Mouse (Mus musculus) megakaryocyte, embryonic 14.5 days (primary cell): ENCODE data around the gene Poc1a. TPM values are rescaled to one million over a fixed set of nuclear protein-coding genes. Genes with fewer than 3 reads are reported as not detected.

Experiments used
- H3K27me3 ChIP-seq: replicated peaks from 2 replicates; pipeline ENCODE3; 2012; ENCODE audit warnings: inconsistent platforms
- H3K36me3 ChIP-seq: replicated peaks from 2 replicates; pipeline ENCODE3; 2012; ENCODE audit warnings: low read length, inconsistent platforms, mixed read lengths
- H3K4me1 ChIP-seq: 2 replicates; pipeline ENCODE4 v1.6.1; 2012; ENCODE audit warnings: inconsistent platforms
- H3K4me3 ChIP-seq: replicated peaks from 2 replicates; pipeline ENCODE3; 2012; ENCODE audit warnings: moderate library complexity, mild to moderate bottlenecking, inconsistent platforms
- H3K9me3 ChIP-seq: 2 replicates; pipeline ENCODE4 v1.6.1; 2012; ENCODE audit warnings: inconsistent platforms
- FLI1 ChIP-seq: IDR thresholded peaks from 2 replicates; pipeline ENCODE4 v1.6.1; 2012; ENCODE audit warnings: low read length, inconsistent platforms, mixed read lengths
- GATA1 ChIP-seq: IDR thresholded peaks from 3 replicates; pipeline ENCODE4 v1.6.1; 2012; ENCODE audit warnings: mixed read lengths, low read length, inconsistent platforms, borderline replicate concordance
- polyA plus RNA-seq: library from polyadenylated mRNA; stranded (reverse); fragments of >175 nt; gene quantifications from 2 replicates; pipeline ENCODE4 v1.2.3, GENCODE M21; 2012; ENCODE audit warnings: low replicate concordance; ENCODE audit not compliant: insufficient read depth

The Poc1a gene
- polyA plus RNA-seq, 1 experiment, result 6.6 TPM

- TF ChIP-seq GATA1, result no peak
- no peak for TF ChIP-seq FLI1
- peaks cover 2% of the 10 kb centered on the region for H3K36me3 ChIP-seq
- H3K4me3 ChIP-seq, result no peak overlapping the region
- H3K9me3 ChIP-seq, result no peaks in the 10 kb centered on the region
- H3K4me1 ChIP-seq, result peaks cover 49% of the 10 kb centered on the region
- H3K27me3 ChIP-seq, result peaks cover 55% of the 10 kb centered on the region
Observed at GRCm38 (mm10) chr9:106356323-106356844, 75.5 kb downstream of the Poc1a start.

GRCm38 (mm10) chr9:106357167-106357566, 76.3 kb downstream of the Poc1a start:
- H3K36me3 ChIP-seq, result no peaks in the 10 kb centered on the region
- H3K4me1 ChIP-seq, result peaks cover 51% of the 10 kb centered on the region
- peaks cover 61% of the 10 kb centered on the region for H3K27me3 ChIP-seq
- TF ChIP-seq GATA1 (no peak), FLI1 (no peak)
- no peaks in the 10 kb centered on the region for H3K9me3 ChIP-seq
- no peak overlapping the region for H3K4me3 ChIP-seq

GRCm38 (mm10) chr9:106359297-106359696, 78.4 kb downstream of the Poc1a start:
- Histone ChIP-seq H3K27me3 (peaks cover 61% of the 10 kb centered on the region), H3K9me3 (no peaks in the 10 kb centered on the region), H3K4me3 (no peak overlapping the region), H3K36me3 (no peaks in the 10 kb centered on the region), H3K4me1 (peaks cover 38% of the 10 kb centered on the region)
- TF ChIP-seq FLI1 (no peak), GATA1 (no peak)

- Histone ChIP-seq H3K36me3 (no peaks in the 10 kb centered on the region), H3K4me3 (no peak overlapping the region), H3K9me3 (no peaks in the 10 kb centered on the region), H3K27me3 (peaks cover 63% of the 10 kb centered on the region), H3K4me1 (peaks cover 39% of the 10 kb centered on the region)
- TF ChIP-seq FLI1, result no peak
- TF ChIP-seq GATA1, result no peak
Observed at GRCm38 (mm10) chr9:106361140-106361539, 80.3 kb downstream of the Poc1a start.

DNA sequence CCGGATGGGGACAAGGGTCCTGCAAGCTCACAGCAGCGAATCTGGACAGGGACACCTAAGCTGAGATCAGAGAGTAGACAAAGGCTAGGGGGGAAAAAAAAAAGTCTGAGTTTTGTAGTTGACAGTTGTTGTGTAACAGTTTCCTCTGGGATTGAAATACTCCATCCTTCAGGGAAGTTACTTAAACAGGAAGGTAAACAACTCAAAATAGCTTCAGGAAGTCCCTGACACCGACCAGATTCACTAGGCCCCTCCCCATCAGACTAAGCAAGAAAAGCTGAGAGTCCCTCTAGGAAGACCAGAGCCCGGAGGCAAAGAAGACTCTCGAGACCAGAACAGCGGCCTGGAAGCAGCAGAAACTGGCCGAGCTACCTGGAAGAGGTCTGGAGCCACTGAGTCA, 84.5 kb downstream of the Poc1a start:
- no peak for TF ChIP-seq FLI1
- TF ChIP-seq GATA1, result no peak
- Histone ChIP-seq H3K4me3 (no peak overlapping the region), H3K4me1 (peaks cover 66% of the 10 kb centered on the region), H3K27me3 (peaks cover 54% of the 10 kb centered on the region), H3K9me3 (no peaks in the 10 kb centered on the region), H3K36me3 (no peaks in the 10 kb centered on the region)

- H3K4me3 ChIP-seq, result peak overlapping the region; percentile 92
- TF ChIP-seq FLI1 (no peak), GATA1 (no peak)
- H3K36me3 ChIP-seq, result peaks cover 5% of the 10 kb centered on the region
- H3K4me1 ChIP-seq, result peaks cover 72% of the 10 kb centered on the region
- no peaks in the 10 kb centered on the region for H3K9me3 ChIP-seq
- H3K27me3 ChIP-seq, result peaks cover 51% of the 10 kb centered on the region
Observed at GRCm38 (mm10) chr9:106366188-106366587, 85.3 kb downstream of the Poc1a start.

- Histone ChIP-seq H3K27me3 (peaks cover 50% of the 10 kb centered on the region), H3K4me3 (peak overlapping the region; percentile 92), H3K36me3 (peaks cover 7% of the 10 kb centered on the region), H3K4me1 (peaks cover 74% of the 10 kb centered on the region), H3K9me3 (no peaks in the 10 kb centered on the region)
- no peak for TF ChIP-seq GATA1
- TF ChIP-seq FLI1, result no peak
Observed at GRCm38 (mm10) chr9:106367001-106367400, 86.1 kb downstream of the Poc1a start.

DNA sequence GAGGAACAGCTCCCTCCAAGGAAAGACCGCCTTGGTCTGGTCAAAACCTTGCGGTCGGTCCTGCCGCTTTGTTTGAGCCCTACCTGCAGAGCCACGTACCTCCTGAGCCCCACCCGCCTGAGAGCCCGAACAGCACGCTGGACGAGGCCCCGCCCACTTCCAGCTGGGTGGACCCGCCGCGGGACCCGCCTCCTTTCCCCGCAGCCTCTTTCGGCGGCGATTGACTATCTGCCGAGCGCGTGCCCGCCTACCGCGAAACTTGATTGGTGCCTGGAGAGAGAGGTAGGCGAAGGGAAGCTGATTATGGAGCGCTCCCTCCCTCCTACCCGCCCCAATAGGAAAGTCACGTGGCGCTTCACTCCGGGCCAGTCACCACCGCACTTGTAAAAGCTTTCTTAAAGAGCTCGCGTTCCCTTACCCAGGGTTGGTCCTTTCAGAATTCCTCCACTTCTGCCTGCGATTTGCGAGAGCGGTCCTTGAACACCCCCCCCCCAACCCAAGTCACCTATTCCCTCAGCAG, 86.8 kb downstream of the Poc1a start:
- H3K4me3 ChIP-seq, result peak overlapping the region; percentile 92
- peaks cover 11% of the 10 kb centered on the region for H3K36me3 ChIP-seq
- no peaks in the 10 kb centered on the region for H3K9me3 ChIP-seq
- TF ChIP-seq FLI1 (no peak), GATA1 (no peak)
- peaks cover 79% of the 10 kb centered on the region for H3K4me1 ChIP-seq
- peaks cover 53% of the 10 kb centered on the region for H3K27me3 ChIP-seq

DNA sequence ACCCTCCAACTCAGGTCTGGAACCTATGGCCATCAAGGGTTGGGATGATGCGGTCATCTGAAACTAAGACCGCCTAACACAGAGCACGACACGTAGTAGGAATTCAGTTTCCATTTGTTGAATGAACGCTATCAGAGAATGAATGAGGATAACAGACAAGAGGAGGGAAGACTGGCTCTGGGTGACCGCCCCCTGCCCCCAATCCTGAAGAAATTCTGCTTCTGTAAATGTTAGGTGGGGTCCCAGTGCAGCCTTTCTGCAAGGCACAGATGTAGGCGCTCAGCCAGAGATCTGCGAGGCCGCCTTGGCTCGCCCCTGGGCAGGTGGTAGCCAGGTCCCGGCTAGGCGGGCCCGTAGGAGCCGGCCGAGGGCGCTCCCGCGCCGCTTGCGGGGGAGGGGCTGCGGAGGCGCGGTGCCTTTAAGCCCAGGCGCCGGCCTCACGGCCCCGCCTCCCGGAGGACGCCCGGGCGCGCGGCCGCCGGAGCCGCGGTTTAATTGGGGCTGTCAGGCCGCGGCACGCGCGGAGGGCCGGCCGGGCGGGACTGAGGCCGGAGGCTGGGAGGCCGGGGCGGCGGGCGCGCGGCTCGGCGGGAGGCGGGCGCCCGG, 87.4 kb downstream of the Poc1a start, which contains the start of gene Dusp7:
Gene Dusp7, plus strand, starts transcription at position 521 of the 606 bp plus-strand sequence.
- TF ChIP-seq GATA1 (no peak), FLI1 (no peak)
- H3K27me3 ChIP-seq, result peaks cover 57% of the 10 kb centered on the region
- peaks cover 15% of the 10 kb centered on the region for H3K36me3 ChIP-seq
- peak within 1 kb of the TSS; percentile 92 for H3K4me3 ChIP-seq
- H3K9me3 ChIP-seq, result no peaks in the 10 kb centered on the region
- H3K4me1 ChIP-seq, result peaks cover 80% of the 10 kb centered on the region

DNA sequence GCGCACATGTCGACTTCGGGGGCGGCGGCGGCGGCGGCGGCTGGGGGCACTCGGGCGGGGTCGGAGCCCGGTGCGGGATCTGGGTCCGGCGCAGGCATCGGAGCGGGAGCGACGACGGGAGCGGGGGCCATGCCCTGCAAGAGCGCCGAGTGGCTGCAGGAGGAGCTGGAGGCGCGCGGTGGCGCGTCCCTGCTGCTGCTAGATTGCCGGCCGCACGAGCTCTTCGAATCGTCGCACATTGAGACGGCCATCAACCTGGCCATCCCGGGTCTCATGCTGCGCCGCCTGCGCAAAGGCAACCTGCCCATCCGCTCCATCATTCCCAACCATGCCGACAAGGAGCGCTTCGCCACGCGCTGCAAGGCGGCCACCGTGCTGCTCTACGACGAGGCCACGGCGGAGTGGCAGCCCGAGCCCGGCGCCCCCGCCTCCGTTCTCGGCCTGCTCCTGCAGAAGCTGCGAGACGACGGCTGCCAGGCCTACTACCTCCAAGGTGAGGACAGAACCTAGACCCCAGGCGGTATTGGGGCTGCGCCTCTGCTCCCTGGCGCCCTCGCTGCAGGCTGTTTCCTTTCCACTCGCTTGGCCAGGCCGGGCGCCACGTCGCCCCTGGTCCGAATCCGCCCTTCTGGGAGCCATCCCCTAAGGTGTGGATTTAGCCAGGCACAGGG, 88.1 kb downstream of the Poc1a start:
- TF ChIP-seq GATA1 (no peak), FLI1 (no peak)
- Histone ChIP-seq H3K9me3 (no peaks in the 10 kb centered on the region), H3K4me1 (peaks cover 84% of the 10 kb centered on the region), H3K4me3 (peak overlapping the region; percentile 92), H3K36me3 (peaks cover 22% of the 10 kb centered on the region), H3K27me3 (peaks cover 62% of the 10 kb centered on the region)
